Mouse (Mus musculus): ENCODE measurements at regions not wholly inside any gene's neighbourhood (a gene's known extent, or its start where the extent isn't known, plus 50 kb on each side); places are given as distances from the start of the nearest gene placed in this dataset.

DNA sequence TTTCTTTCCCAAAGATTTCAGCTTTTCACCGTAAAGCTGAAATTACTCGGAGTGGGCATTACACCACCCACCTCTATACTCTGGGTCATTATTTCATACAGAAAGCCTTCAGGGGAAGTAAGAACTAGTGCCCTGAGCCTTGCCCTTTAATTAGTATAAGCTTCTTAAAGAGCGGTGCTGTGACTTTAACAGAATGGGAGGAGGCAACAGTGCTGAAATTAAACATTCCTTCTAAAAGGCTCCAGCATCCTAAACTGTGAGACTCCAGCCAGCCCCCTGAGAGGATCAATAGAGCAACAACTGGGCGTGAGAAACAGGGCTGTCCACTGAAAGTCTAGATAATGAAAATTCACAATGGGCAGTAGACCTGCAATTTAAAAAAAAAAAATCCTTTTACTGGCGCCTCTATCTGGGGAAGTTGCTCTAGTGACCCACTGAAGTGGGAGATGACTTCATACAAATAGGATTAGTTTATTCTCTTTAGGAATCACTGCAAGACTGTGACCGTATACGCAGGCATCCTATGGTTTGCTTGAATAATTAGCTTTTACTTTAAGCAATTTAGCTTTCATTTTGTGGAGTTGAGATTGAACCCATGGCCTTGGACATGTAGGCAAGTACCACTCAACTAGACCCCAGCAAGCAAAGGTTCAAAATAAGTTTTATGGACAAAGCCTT lies 233.9 kb downstream of the Ube2cbp start:
- no peak for DNase-seq

DNA sequence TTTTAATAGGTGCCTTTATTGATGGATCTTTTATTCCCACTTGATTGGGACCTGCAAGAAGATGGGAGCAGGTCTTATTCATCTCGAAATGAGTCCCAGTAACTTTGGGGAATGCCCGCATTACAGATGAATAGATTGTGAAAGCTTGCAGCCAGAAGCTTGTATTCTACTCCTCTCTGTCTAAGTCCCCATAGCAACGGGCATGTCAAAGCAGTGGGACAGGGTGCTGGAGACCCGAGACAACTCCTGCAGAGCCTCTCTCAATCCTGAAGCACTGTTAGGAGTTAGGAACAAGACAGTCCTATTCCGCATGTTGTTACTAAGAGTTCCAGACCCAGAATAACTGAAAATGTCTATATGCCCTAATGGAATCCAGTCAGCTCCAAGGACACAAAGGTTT lies 233.1 kb downstream of the Ube2cbp start:
- DNase-seq = no peak

DNA sequence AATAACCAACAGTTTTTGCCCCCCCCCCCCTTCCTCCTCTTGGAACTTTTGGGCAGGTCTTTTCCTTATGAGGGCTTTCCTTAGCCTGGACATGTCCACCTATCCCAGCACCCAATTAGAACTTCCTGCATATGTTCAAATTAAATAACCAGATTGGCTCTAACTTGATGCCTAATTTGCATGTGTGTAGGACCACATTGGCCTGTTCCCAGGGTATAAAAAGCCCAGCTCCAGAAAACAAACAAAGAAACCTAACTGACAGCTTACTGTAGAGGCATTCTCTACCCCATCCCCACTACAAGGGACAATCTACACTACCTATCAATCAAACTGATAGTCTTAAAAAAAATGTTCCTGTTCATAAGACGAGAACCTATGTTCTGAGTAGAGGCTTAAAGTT lies 232.6 kb downstream of the Ube2cbp start:
- DNase-seq = no peak

DNA sequence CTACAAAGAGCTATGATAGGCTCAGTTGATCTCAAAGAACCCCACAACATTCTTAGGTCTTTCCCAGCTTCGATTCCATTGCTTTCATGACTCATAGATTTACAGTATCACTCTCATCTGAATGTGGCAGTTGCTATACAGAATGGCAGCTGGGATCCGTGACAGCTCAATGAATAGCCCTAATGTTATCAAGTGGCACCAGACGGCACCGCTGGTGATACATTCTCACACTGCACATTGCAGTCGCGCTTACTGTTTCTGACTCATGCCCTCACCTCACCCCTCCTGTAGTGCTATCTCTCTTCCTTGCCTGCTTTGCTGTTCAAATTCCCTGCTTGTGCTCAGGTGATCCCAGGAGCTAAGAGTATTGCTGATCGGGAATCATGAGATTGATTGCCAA lies 231.0 kb downstream of the Ube2cbp start:
- DNase-seq = no peak

DNA sequence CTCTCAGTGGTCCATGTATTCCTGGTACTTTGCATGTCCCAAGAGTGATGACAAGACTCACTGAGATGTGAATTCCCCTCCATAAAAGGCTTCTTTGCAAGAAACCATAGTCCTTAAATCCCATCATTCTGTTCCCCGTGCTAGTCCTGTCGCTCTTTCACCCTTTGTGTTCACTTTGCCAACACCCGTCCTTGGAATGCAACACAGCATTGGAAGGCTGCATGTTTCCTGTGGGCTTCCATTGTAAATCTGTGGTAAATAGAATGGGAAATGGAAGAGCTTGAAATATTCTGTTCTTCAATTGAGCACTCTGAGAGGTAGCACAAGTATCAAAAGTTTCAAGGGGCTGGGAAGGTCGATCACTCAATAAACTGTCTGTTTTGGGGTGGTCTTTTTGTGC lies 226.1 kb downstream of the Ube2cbp start:
- DNase-seq = no peak

DNA sequence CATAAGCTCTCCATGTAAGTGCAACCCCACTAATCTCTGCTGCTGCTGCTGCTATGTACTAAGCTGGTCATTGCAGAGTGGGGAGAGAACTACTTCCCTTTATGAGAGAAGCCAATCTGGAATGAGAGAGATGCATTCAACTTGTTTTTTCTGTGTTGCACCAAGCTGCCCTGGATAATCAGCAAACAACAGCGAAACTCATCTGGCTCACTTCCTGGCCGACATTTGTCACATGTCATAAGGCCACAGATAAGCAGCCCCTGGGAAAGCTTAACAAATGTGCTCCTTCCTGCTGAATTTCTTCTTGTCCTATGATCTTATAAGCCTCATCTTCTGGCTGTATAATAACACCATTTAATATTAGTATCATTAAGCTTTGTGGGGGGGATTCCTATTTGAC lies 224.5 kb downstream of the Ube2cbp start:
- peak in 1 of 2 experiments; percentile 4 for DNase-seq

DNA sequence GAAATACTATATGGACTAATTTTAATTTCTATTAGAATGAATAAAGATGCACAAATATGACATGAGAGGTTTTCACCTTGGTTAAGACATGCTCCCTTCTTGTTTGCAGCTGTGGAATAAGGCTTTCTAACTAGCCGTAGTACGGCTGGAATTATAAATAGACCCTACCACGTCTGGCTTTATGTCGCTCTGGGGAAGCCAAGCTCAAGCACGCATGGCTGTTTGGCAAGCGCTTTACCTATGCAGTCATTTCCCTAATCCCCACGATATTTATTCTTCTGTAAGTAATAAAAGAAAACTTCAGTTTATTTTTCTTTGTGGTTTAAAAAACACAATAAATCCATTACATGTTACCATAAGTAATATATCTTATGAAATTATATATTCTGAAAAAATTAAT lies 223.9 kb downstream of the Ube2cbp start:
- DNase-seq = peak in 1 of 2 experiments; percentile 8

DNA sequence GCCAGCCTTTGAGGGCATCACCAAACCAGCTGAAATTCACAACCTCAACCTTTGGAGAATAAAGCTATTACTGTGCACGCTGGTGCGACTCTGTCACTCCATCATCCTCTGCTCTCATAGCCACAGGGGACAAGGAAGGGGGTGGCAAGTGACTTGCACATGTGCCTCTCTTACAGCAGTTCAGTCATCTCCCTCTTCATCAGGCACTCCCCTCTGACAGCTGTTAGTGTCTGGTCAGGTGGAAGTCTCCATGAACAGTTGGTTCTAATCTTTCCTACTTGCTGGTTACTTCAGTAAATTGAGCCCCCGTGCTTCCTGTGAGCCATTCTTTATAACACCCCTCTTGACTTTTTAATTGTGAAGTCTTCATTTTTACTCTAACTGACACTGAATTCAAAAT lies 214.6 kb downstream of the Ube2cbp start:
- no peak for DNase-seq

DNA sequence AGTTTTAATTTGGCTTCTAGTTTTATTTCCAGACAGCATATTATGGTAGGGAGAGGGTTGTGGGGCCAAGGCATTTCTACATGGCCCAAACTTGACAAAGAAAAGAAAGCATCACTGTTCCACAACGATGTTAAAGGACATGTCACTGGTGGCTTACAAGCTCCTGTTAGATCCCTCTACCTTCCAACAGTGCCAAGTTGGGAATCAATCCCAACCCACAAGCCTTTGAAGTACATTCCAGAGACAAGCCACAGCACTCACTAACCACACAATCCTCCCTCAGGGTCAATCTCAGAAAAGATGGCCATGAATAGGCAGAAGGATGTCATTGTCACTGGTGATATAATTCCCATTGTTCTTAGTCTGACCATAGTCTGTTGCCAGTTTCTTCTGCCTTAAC lies 213.4 kb downstream of the Ube2cbp start:
- DNase-seq = no peak

All from heart, adult 18-20 months (tissue).